In genomic region chr14:54669381-54669780, GRCm38 (mm10) we compare ENCODE assay signal across 8 mouse cellular contexts. TPM values are rescaled to one million over a fixed set of nuclear protein-coding genes. Genes with fewer than 3 reads are reported as not detected.
DNase-seq lines count a peak whose midpoint lies in the region; ATAC-seq lines count a peak whose summit lies in the region.

No protein-coding gene starts in this region.

- intact Hi-C loops in left cerebral cortex, postnatal 4 days (cut with DNase I): no loop called here
- intact Hi-C loops in gastrocnemius, postnatal 36 days (cut with DNase I): no loop called here

- no peak; the same call in 1 of the 2 replicates for ATAC-seq in cerebellum, adult (ENCODE audit: insufficient number of reproducible peaks, low FRiP score, low TSS enrichment)

- DNase-seq in cerebellum, adult 18-20 months: peak; percentile 63 to 64
- peak; percentile 40 for DNase-seq in left cerebral cortex, postnatal 4 days
- DNase-seq in left cerebral cortex, adult 11 months (ENCODE audit: low spot score): no peak
- DNase-seq in adrenal gland, adult 18-20 months (ENCODE audit: low spot score in 2 of 2): peak; percentile 42 to 55
- DNase-seq in gastrocnemius, postnatal 36 days: peak; percentile 29 to 36
- DNase-seq in lung, postnatal 14 days: peak; percentile 62
- DNase-seq in thymus, postnatal 4 days: peak; percentile 79

RNA-seq across cellular contexts. Expression of gene 1700123O20Rik, which starts 16.6 kb away (rescaled TPM):
- 10 to 100 TPM; 27.4 to 30.2 TPM for total RNA-seq in left cerebral cortex, postnatal 4 days (2021)
- total RNA-seq in adrenal gland, adult 18-20 months (2021): 10 to 100 TPM; 43.5 to 43.7 TPM
- 10 to 100 TPM in 1 of 2 experiments, 1 to 10 TPM in 1; 7.4 to 11.3 TPM for total RNA-seq in gastrocnemius, postnatal 36 days (2021)

RNA-seq across cellular contexts. Expression of gene Acin1, which starts 17.4 kb away (rescaled TPM):
- 100 to 1,000 TPM; 273 to 279 TPM for total RNA-seq in left cerebral cortex, postnatal 4 days (2021)
- total RNA-seq in adrenal gland, adult 18-20 months (2021): 100 to 1,000 TPM; 162 to 171 TPM
- total RNA-seq in gastrocnemius, postnatal 36 days (2021): 10 to 100 TPM; 63.7 to 64.2 TPM

RNA-seq across cellular contexts. Expression of gene Cdh24, which starts 28.2 kb away (rescaled TPM):
- 10 to 100 TPM; 17.2 to 20.7 TPM for total RNA-seq in left cerebral cortex, postnatal 4 days (2021)
- total RNA-seq in adrenal gland, adult 18-20 months (2021): 1 to 10 TPM in 1 of 2 experiments, under 1 TPM in 1; 0.70 to 1.2 TPM
- total RNA-seq in gastrocnemius, postnatal 36 days (2021): under 1 TPM; 0.36 to 0.59 TPM

RNA-seq across cellular contexts. Expression of gene Gm17606, which starts 28.6 kb away (rescaled TPM):
- not detected for total RNA-seq in left cerebral cortex, postnatal 4 days (2021)
- not detected for total RNA-seq in adrenal gland, adult 18-20 months (2021)
- not detected for total RNA-seq in gastrocnemius, postnatal 36 days (2021)

RNA-seq across cellular contexts. Expression of gene Gm29776, which starts 29.3 kb away (rescaled TPM):
- not detected for total RNA-seq in left cerebral cortex, postnatal 4 days (2021)
- not detected for total RNA-seq in adrenal gland, adult 18-20 months (2021)
- not detected for total RNA-seq in gastrocnemius, postnatal 36 days (2021)

Comparison
In these comparisons a context has a peak if more than half of its experiments do, and no peak if none do; other contexts are left out.
1. RNA of gene Cdh24, which starts 28.2 kb away (total RNA-seq): 17.2 to 20.7 TPM in left cerebral cortex, postnatal 4 days; 0.70 to 1.2 TPM in adrenal gland, adult 18-20 months and 0.36 to 0.59 TPM in gastrocnemius, postnatal 36 days; every median in the first group is over 4 times any median in the second.